Mouse (Mus musculus) midbrain, embryonic 11.5 days (tissue): Measurements from ENCODE around the gene Grm8. TPM values are rescaled to one million over a fixed set of nuclear protein-coding genes. Genes with fewer than 3 reads are reported as not detected.

Experiments
- ATAC-seq: fragments of 200-750 bp; cut with Nextera tagmentation; 2 replicates; pipeline ENCODE4 v1.8.0; 2017; ENCODE audit warnings: moderate TSS enrichment, moderate library complexity; ENCODE audit not compliant: low FRiP score
- DNase-seq: peaks from one replicate; pipeline ENCODE4 v3.0.0; 2015; ENCODE audit warnings: low spot score; ENCODE audit errors: missing footprints
- H3K27ac ChIP-seq: fragments of 300-500 bp; sonication (generic); 2 replicates; pipeline ENCODE4 v1.5.1; 2014; ENCODE audit warnings: low read depth, low read length
- H3K27me3 ChIP-seq: fragments of 300-500 bp; sonication (generic); 2 replicates; pipeline ENCODE4 v1.6.1; 2014; ENCODE audit warnings: mild to moderate bottlenecking, low read length, moderate library complexity, mixed read lengths; ENCODE audit not compliant: control insufficient read depth, insufficient read depth
- H3K36me3 ChIP-seq: fragments of 300-500 bp; sonication (generic); 2 replicates; pipeline ENCODE4 v1.6.1; 2014; ENCODE audit warnings: mild to moderate bottlenecking, low read length, moderate library complexity, mixed read lengths; ENCODE audit not compliant: control insufficient read depth, insufficient read depth
- H3K4me1 ChIP-seq: fragments of 300-500 bp; sonication (generic); 2 replicates; pipeline ENCODE4 v1.6.1; 2014; ENCODE audit warnings: low read length; ENCODE audit not compliant: control insufficient read depth, insufficient read depth
- H3K4me2 ChIP-seq: fragments of 300-500 bp; sonication (generic); 2 replicates; pipeline ENCODE4 v1.6.1; 2014; ENCODE audit warnings: mild to moderate bottlenecking, moderate library complexity
- H3K4me3 ChIP-seq: fragments of 300-500 bp; sonication (generic); 2 replicates; pipeline ENCODE4 v1.5.1; 2014; ENCODE audit warnings: low read depth, low read length
- H3K9ac ChIP-seq: fragments of 300-500 bp; sonication (generic); 2 replicates; pipeline ENCODE4 v1.6.1; 2014; ENCODE audit warnings: low read length
- H3K9me3 ChIP-seq: fragments of 300-500 bp; sonication (generic); 2 replicates; pipeline ENCODE4 v1.6.1; 2016; ENCODE audit warnings: low read length; ENCODE audit not compliant: control insufficient read depth
- WGBS: fragments of 180-500 bp; shearing (Covaris S2); extraction: QIAGEN DNeasy Blood & Tissue Kit; methylation state at CpG from one replicate; pipeline ENCODE4 v1.1.7; 2014; 5-methylcytosine and 5-hydroxymethylcytosine counted together
- microRNA counts: library from miRNA; unstranded; fragments of <30 nt; microRNA quantifications from one replicate; lab custom pipeline; 2015
- microRNA-seq: library from miRNA; unstranded; fragments of <30 nt; microRNA quantifications from one replicate; pipeline ENCODE4, GENCODE M21; 2017
- polyA plus RNA-seq: library from polyadenylated mRNA; unstranded; fragments of >200 nt; fragmentation: Nextera tagmentation; extraction: Ambion mirVana; gene quantifications from 2 replicates; pipeline ENCODE4 v1.2.1, GENCODE M21; 2014

The Grm8 gene
- polyA plus RNA-seq, 1 experiment from 2014 or later, result 3.5 TPM

DNA sequence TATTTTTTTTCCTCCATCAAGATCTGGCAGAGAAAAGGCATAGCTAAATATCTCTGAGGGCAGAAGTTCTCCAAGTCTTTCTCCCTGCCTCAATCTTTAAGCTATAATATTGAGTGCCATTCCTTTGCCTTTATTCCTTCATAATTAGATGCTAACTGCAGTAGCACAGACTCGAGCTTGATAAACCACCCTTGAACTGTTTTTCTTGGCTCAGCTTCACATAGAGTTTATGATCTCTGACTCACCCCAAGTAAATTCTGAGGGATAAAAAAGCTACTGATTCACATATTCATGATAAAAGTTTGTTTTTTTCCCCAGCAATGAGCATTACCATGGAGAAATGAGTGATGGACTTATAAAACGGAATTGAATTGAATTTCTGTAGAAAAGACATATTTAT, 895.0 kb downstream of the Grm8 start:
- no peak for ATAC-seq
- H3K4me3 ChIP-seq, result no peak overlapping the region
- 72% methylated on average over 2 of the region's 2 CpGs for WGBS

More for the DNA sequence above, 895.0 kb downstream of the Grm8 start:
- no peak overlapping the region for H3K27ac ChIP-seq
- no peaks in the 10 kb centered on the region for H3K9me3 ChIP-seq
- no peak overlapping the region for H3K9ac ChIP-seq
- no peak overlapping the region for H3K4me2 ChIP-seq
- H3K27me3 ChIP-seq, result no peaks in the 10 kb centered on the region
- DNase-seq, result no peak
- H3K4me1 ChIP-seq, result no peaks in the 10 kb centered on the region
- H3K36me3 ChIP-seq, result no peaks in the 10 kb centered on the region

MicroRNAs within 50 kb of the gene (microRNA counts, 519-probe panel; counts per million panel counts)
- 2,092 counts per million, percentile 4 among the panel's probes with 10 or more counts for microRNA mmu-miR-592 (lab: Ali Mortazavi, UCI)

Small RNA genes lying within 50 kb of the gene (microRNA-seq; reads per million reads assigned to microRNA genes)
- gene Mir592, result 72.2 reads per million, percentile 49 among the genes with 10 or more reads in this experiment
